Mouse (Mus musculus): ENCODE measurements at regions not wholly inside any gene's neighbourhood (a gene's known extent, or its start where the extent isn't known, plus 50 kb on each side); places are given as distances from the start of the nearest gene placed in this dataset.

GRCm38 (mm10) chr8:34355059-34355458 lies 243.5 kb upstream of the Gm10131 start:
- TF ChIP-seq POLR2A (IDR thresholded peaks at IDR 0.05; ENCODE audit: low read depth, low read length) (no peak), CTCF (conservative IDR thresholded peaks at IDR 0.05; ENCODE audit: insufficient read depth, insufficient read length, low read depth, low read length) (no peak)
